Mouse (Mus musculus): ENCODE results near the gene Lrrc55. TPM values are rescaled to one million over a fixed set of nuclear protein-coding genes. Genes with fewer than 3 reads are reported as not detected.

Gene Lrrc55
- total and polyA plus RNA-seq, 3 experiments: not detected

- no peaks in the 10 kb centered on the region; the same call in 1 of the 2 replicates for H3K79me2 ChIP-seq (ENCODE audit: control insufficient read depth, insufficient read depth, low read length, poor library complexity)
- no peak overlapping the region for H3K4me3 ChIP-seq (ENCODE audit: control insufficient read depth in 1 of 2, insufficient read depth in 1 of 2, low read depth in 2 of 2, low read length in 2 of 2)
- H3K4me1 ChIP-seq (ENCODE audit: control insufficient read depth in 1 of 2, insufficient read depth in 2 of 2, low read length in 2 of 2): no peaks in the 10 kb centered on the region
- no peaks in the 10 kb centered on the region for H3K9me3 ChIP-seq (replicated peaks; ENCODE audit: insufficient read depth, low read length)
- H3K27ac ChIP-seq (ENCODE audit: control insufficient read depth, low read depth, low read length): no peak overlapping the region
- H3K27me3 ChIP-seq (ENCODE audit: control insufficient read depth in 1 of 2, insufficient read depth in 2 of 2, low read length in 2 of 2): no peaks in the 10 kb centered on the region
- no peak for DNase-seq (ENCODE audit: low read depth, low spot score)
- TF ChIP-seq POLR2AphosphoS5 (IDR thresholded peaks at IDR 0.05; ENCODE audit: borderline replicate concordance, low read depth, low read length): no peak
- TF ChIP-seq CHD1 (IDR thresholded peaks at IDR 0.05; ENCODE audit: low read depth, low read length): no peak
- TF ChIP-seq MAX (IDR thresholded peaks at IDR 0.05; ENCODE audit: low read length): no peak
- no peak for TF ChIP-seq ELF1 (IDR thresholded peaks at IDR 0.05; ENCODE audit: low read depth, low read length)
- TF ChIP-seq UBTF (IDR thresholded peaks at IDR 0.05; ENCODE audit: borderline replicate concordance, insufficient read depth, low read depth, low read length): no peak
- TF ChIP-seq NRF1 (IDR thresholded peaks at IDR 0.05; ENCODE audit: insufficient read depth, low read depth, low read length, poor library complexity, severe bottlenecking): no peak
- TF ChIP-seq TCF12 (IDR thresholded peaks at IDR 0.05; ENCODE audit: low read depth, low read length): no peak
- no peak for TF ChIP-seq EP300 (IDR thresholded peaks at IDR 0.05; ENCODE audit: low read depth in 1 of 2, low read length in 2 of 2)
- no peak for TF ChIP-seq POLR2AphosphoS2 (IDR thresholded peaks at IDR 0.05; ENCODE audit: low read length)
- no peak for TF ChIP-seq MAZ (IDR thresholded peaks at IDR 0.05; ENCODE audit: low read depth, low read length)
- no peak for TF ChIP-seq SIN3A (IDR thresholded peaks at IDR 0.05; ENCODE audit: low read length)
- TF ChIP-seq BHLHE40 (IDR thresholded peaks at IDR 0.05; ENCODE audit: borderline replicate concordance, low read depth, low read length): no peak
- H3K36me3 ChIP-seq (ENCODE audit: control insufficient read depth in 1 of 2, insufficient read depth in 2 of 2, low read length in 2 of 2): no peaks in the 10 kb centered on the region
- no peak overlapping the region for H3K9ac ChIP-seq (ENCODE audit: control insufficient read depth, low read depth, low read length, poor library complexity, severe bottlenecking)
These were observed 18.7 kb downstream of the Lrrc55 start for GRCm38 (mm10) chr2:85178139-85178800.

GRCm38 (mm10) chr2:85173545-85173944 is 23.5 kb downstream of the Lrrc55 start:
- no peaks in the 10 kb centered on the region; a peak in 1 of 4 replicates for H3K27me3 ChIP-seq (ENCODE audit: control insufficient read depth in 1 of 2, insufficient read depth in 2 of 2, low read length in 2 of 2)
- no peaks in the 10 kb centered on the region for H3K9me3 ChIP-seq (replicated peaks; ENCODE audit: insufficient read depth, low read length)
- H3K9ac ChIP-seq (ENCODE audit: control insufficient read depth, low read depth, low read length, poor library complexity, severe bottlenecking): no peak overlapping the region
- H3K79me2 ChIP-seq (ENCODE audit: control insufficient read depth, insufficient read depth, low read length, poor library complexity): no peaks in the 10 kb centered on the region; the same call in 1 of the 2 replicates
- H3K4me3 ChIP-seq (ENCODE audit: control insufficient read depth in 1 of 2, insufficient read depth in 1 of 2, low read depth in 2 of 2, low read length in 2 of 2): no peak overlapping the region
- DNase-seq (ENCODE audit: low read depth, low spot score): no peak
- TF ChIP-seq KAT2A (conservative IDR thresholded peaks at IDR 0.05; ENCODE audit: low read depth, low read length) (no peak), MAZ (IDR thresholded peaks at IDR 0.05; ENCODE audit: low read depth, low read length) (no peak), EP300 (IDR thresholded peaks at IDR 0.05; ENCODE audit: low read depth in 1 of 2, low read length in 2 of 2) (no peak), ETS1 (IDR thresholded peaks at IDR 0.05; ENCODE audit: low read depth, low read length) (no peak), MAX (IDR thresholded peaks at IDR 0.05; ENCODE audit: low read length) (no peak), MYC (IDR thresholded peaks at IDR 0.05; ENCODE audit: low read depth, low read length) (no peak), GATA1 (IDR thresholded peaks at IDR 0.05; ENCODE audit: low read depth, low read length) (no peak), SIN3A (IDR thresholded peaks at IDR 0.05; ENCODE audit: low read length) (no peak), ZNF384 (IDR thresholded peaks at IDR 0.05; ENCODE audit: low read depth, low read length) (no peak), HCFC1 (IDR thresholded peaks at IDR 0.05; ENCODE audit: low read depth, low read length) (no peak), ELF1 (IDR thresholded peaks at IDR 0.05; ENCODE audit: low read depth, low read length) (no peak), POLR2AphosphoS2 (IDR thresholded peaks at IDR 0.05; ENCODE audit: low read length) (no peak), TCF12 (IDR thresholded peaks at IDR 0.05; ENCODE audit: low read depth, low read length) (no peak)
- H3K4me1 ChIP-seq (ENCODE audit: control insufficient read depth in 1 of 2, insufficient read depth in 2 of 2, low read length in 2 of 2): no peaks in the 10 kb centered on the region
- no peaks in the 10 kb centered on the region for H3K36me3 ChIP-seq (ENCODE audit: control insufficient read depth in 1 of 2, insufficient read depth in 2 of 2, low read length in 2 of 2)
- H3K27ac ChIP-seq (ENCODE audit: control insufficient read depth, low read depth, low read length): no peak overlapping the region
